Mouse (Mus musculus) forebrain, embryonic 16.5 days (tissue): ENCODE results near the gene 4930535I16Rik. TPM values are rescaled to one million over a fixed set of nuclear protein-coding genes. Genes with fewer than 3 reads are reported as not detected.

Experiments used
- polyA plus RNA-seq: library from polyadenylated mRNA; unstranded; fragments of >200 nt; fragmentation: Nextera tagmentation; extraction: Ambion mirVana; gene quantifications from 2 replicates; pipeline ENCODE4 v1.2.1, GENCODE M21; 2015

The 4930535I16Rik gene
- polyA plus RNA-seq, 1 experiment from 2014 or later = not detected

Other genes with a start within 250 kb of the 4930535I16Rik start
- gene Macf1, start 233.7 kb downstream of the 4930535I16Rik start, polyA plus RNA-seq = 75.0 and 82.9 TPM in 2 replicates
- 348 and 362 TPM in 2 replicates for gene Ndufs5, start 199.8 kb downstream of the 4930535I16Rik start, polyA plus RNA-seq
- gene Akirin1, start 167.7 kb downstream of the 4930535I16Rik start, polyA plus RNA-seq = 74.1 and 74.6 TPM in 2 replicates
- 1.1 and 1.4 TPM in 2 replicates for gene Rhbdl2, start 130.1 kb downstream of the 4930535I16Rik start, polyA plus RNA-seq
- gene 4933427I04Rik, start 58.3 kb downstream of the 4930535I16Rik start, polyA plus RNA-seq = 0.09 and 0.25 TPM in 2 replicates
- 34.1 and 38.8 TPM in 2 replicates for gene Mycbp, start 13.2 kb downstream of the 4930535I16Rik start, polyA plus RNA-seq
- 44.7 and 54.8 TPM in 2 replicates for gene Rragc, start 576 bp downstream of the 4930535I16Rik start, polyA plus RNA-seq